Mouse (Mus musculus): ENCODE data around the gene Mov10l1.

Mov10l1 gene

GRCm38 (mm10) chr15:89074613-89075477 lies 92.1 kb downstream of the Mov10l1 start, which contains the start of gene Trabd:
Gene Trabd (plus strand): TSS chr15:89075124.
- no peak for DNase-seq (ENCODE audit: low read depth, low spot score)

GRCm38 (mm10) chr15:89075478-89076147 lies 92.9 kb downstream of the Mov10l1 start:
- DNase-seq (ENCODE audit: low read depth, low spot score): peak; percentile 74

GRCm38 (mm10) chr15:89076156-89076731 lies 93.5 kb downstream of the Mov10l1 start:
- no peak for DNase-seq (ENCODE audit: low read depth, low spot score)

GRCm38 (mm10) chr15:89078208-89078836 lies 95.6 kb downstream of the Mov10l1 start:
- no peak for DNase-seq (ENCODE audit: low read depth, low spot score)

GRCm38 (mm10) chr15:89083906-89084305 lies 101.2 kb downstream of the Mov10l1 start:
- DNase-seq (ENCODE audit: low read depth, low spot score): no peak

- DNase-seq (ENCODE audit: low read depth, low spot score): no peak
Observed at GRCm38 (mm10) chr15:89084826-89085225, 102.1 kb downstream of the Mov10l1 start.

GRCm38 (mm10) chr15:89088607-89089247 lies 106.0 kb downstream of the Mov10l1 start, which contains the start of gene Selenoo:
Gene Selenoo (plus strand): TSS chr15:89089084.
- peak; percentile 74 for DNase-seq (ENCODE audit: low read depth, low spot score)

- DNase-seq (ENCODE audit: low read depth, low spot score): no peak
Observed at GRCm38 (mm10) chr15:89089248-89090051, 106.7 kb downstream of the Mov10l1 start.

- no peak for DNase-seq (ENCODE audit: low read depth, low spot score)
Observed at GRCm38 (mm10) chr15:89090662-89091061, 108.0 kb downstream of the Mov10l1 start.

- DNase-seq (ENCODE audit: low read depth, low spot score): no peak
Observed at GRCm38 (mm10) chr15:89092181-89092580, 109.5 kb downstream of the Mov10l1 start.

- no peak for DNase-seq (ENCODE audit: low read depth, low spot score)
Observed at GRCm38 (mm10) chr15:89097450-89097849, 114.7 kb downstream of the Mov10l1 start.

- no peak for DNase-seq (ENCODE audit: low read depth, low spot score)
Observed at GRCm38 (mm10) chr15:89098616-89099015, 115.9 kb downstream of the Mov10l1 start.

GRCm38 (mm10) chr15:89100823-89101222 lies 118.1 kb downstream of the Mov10l1 start:
- no peak for DNase-seq (ENCODE audit: low read depth, low spot score)

- no peak for DNase-seq (ENCODE audit: low read depth, low spot score)
Observed at GRCm38 (mm10) chr15:89102646-89103045, 119.9 kb downstream of the Mov10l1 start.

- no peak for DNase-seq (ENCODE audit: low read depth, low spot score)
Observed at GRCm38 (mm10) chr15:89103921-89104320, 121.2 kb downstream of the Mov10l1 start.

- DNase-seq (ENCODE audit: low read depth, low spot score): no peak
Observed at GRCm38 (mm10) chr15:89104425-89104824, 121.7 kb downstream of the Mov10l1 start.
